Mouse (Mus musculus) kidney, embryonic 14.5 days (tissue): ENCODE data around the gene Gm44. TPM values are rescaled to one million over a fixed set of nuclear protein-coding genes. Genes with fewer than 3 reads are reported as not detected.
"Not testable (repeated sequence)": the region's sequence is repeated elsewhere in the genome, so short reads cannot be mapped to it uniquely, and the experiment has no call there.

Experiments
- ATAC-seq: fragments of 200-750 bp; cut with Nextera tagmentation; 2 replicates; pipeline ENCODE4 v1.8.0; 2017; ENCODE audit warnings: moderate number of reproducible peaks, mild to moderate bottlenecking, moderate TSS enrichment, moderate library complexity; ENCODE audit not compliant: low FRiP score, low TSS enrichment
- H3K27ac ChIP-seq: fragments of 300-500 bp; sonication (generic); 2 replicates; pipeline ENCODE4 v1.5.1; 2014; ENCODE audit warnings: low read depth, mild to moderate bottlenecking, low read length, moderate library complexity, mixed read lengths
- H3K27me3 ChIP-seq: fragments of 300-500 bp; sonication (generic); 2 replicates; pipeline ENCODE4 v1.6.1; 2014; ENCODE audit warnings: mild to moderate bottlenecking, low read length; ENCODE audit not compliant: control insufficient read depth, insufficient read depth
- H3K36me3 ChIP-seq: fragments of 300-500 bp; sonication (generic); 2 replicates; pipeline ENCODE4 v1.6.1; 2014; ENCODE audit warnings: low read length, mixed read lengths; ENCODE audit not compliant: control insufficient read depth, insufficient read depth
- H3K4me1 ChIP-seq: fragments of 300-500 bp; sonication (generic); 2 replicates; pipeline ENCODE4 v1.6.1; 2014; ENCODE audit warnings: low read length, mixed read lengths; ENCODE audit not compliant: control insufficient read depth, insufficient read depth
- H3K4me2 ChIP-seq: fragments of 300-500 bp; sonication (generic); replicated peaks from 2 replicates; pipeline ENCODE4 v1.6.1; 2014; ENCODE audit warnings: low read depth, mild to moderate bottlenecking, low read length
- H3K4me3 ChIP-seq: fragments of 300-500 bp; sonication (generic); 2 replicates; pipeline ENCODE4 v1.5.1; 2014; ENCODE audit warnings: mild to moderate bottlenecking, low read length
- H3K9ac ChIP-seq: fragments of 300-500 bp; sonication (generic); 2 replicates; pipeline ENCODE4 v1.6.1; 2014; ENCODE audit warnings: low read depth, mild to moderate bottlenecking, low read length, moderate library complexity
- H3K9me3 ChIP-seq: fragments of 300-500 bp; sonication (generic); 2 replicates; pipeline ENCODE4 v1.6.1; 2016; ENCODE audit warnings: low read length; ENCODE audit not compliant: control insufficient read depth
- WGBS: fragments of 180-500 bp; shearing (Covaris S2); extraction: QIAGEN DNeasy Blood & Tissue Kit; methylation state at CpG from one replicate; pipeline ENCODE4 v1.1.7; 2014; 5-methylcytosine and 5-hydroxymethylcytosine counted together
- polyA plus RNA-seq: library from polyadenylated mRNA; unstranded; fragments of >200 nt; fragmentation: Nextera tagmentation; extraction: Ambion mirVana; gene quantifications from 2 replicates; pipeline ENCODE4 v1.2.1, GENCODE M21; 2014

The Gm44 gene
- polyA plus RNA-seq = not detected in 2 replicates

GRCm38 (mm10) chrX:90891842-90892241, at the start of gene Gm44:
Gm44 (plus strand) TSS chrX:90892142.
- Histone ChIP-seq H3K27me3 (no peaks in the 10 kb centered on the region), H3K27ac (no peak within 1 kb of the TSS), H3K4me3 (no peak within 1 kb of the TSS), H3K36me3 (no peaks in the 10 kb centered on the region), H3K4me2 (no peak within 1 kb of the TSS), H3K9ac (no peak within 1 kb of the TSS), H3K4me1 (no peaks in the 10 kb centered on the region), H3K9me3 (no peaks in the 10 kb centered on the region)
- ATAC-seq = no peak
- WGBS = 87% methylated on average over 4 of the region's 4 CpGs

DNA sequence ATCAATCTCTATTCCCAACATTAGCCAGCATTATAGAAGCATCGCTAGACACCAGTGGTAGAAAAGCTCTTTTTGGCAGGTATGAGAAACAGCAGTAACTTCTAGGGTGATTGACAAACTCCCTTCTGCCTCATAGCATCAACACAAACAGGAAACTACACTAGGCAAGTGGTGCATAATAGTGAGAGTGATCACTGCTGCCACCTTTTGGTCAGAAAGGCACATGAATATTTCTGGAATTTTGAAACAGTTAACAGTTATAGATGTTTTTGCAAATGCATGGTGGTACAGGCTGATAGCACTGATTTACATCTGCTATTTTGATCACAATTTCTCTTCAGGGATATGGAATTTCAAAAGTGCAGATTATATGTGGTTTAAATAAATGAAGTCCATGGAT, 36.0 kb downstream of the Gm44 start:
- no peaks in the 10 kb centered on the region for H3K4me1 ChIP-seq
- ATAC-seq = no peak

DNA sequence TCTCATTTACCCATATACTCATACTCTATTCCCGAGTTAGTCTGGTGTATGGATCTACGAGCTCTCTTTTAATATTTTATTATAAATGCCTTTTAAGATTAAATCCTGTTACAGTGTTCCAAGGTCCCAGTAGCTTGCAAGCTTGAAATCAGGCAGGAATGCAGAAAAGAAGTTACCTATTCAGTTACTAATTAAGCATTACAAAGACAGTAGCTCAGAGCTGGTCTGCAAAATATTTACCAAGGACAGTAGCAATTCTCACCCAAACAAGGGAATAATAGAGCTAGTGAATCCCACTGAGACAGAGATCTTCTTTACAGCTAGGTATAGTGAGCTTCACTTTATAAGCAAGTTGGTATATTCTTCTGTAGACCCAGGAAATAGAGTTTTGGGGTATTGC, 46.3 kb downstream of the Gm44 start:
- not testable (repeated sequence) for H3K4me1 ChIP-seq, H3K4me3 ChIP-seq, H3K27me3 ChIP-seq, H3K9ac ChIP-seq, H3K4me2 ChIP-seq, H3K9me3 ChIP-seq, H3K27ac ChIP-seq, H3K36me3 ChIP-seq, ATAC-seq
- 71% methylated on average over 2 of the region's 2 CpGs for WGBS

More for the DNA sequence above, 36.0 kb downstream of the Gm44 start:
- Histone ChIP-seq H3K36me3 (no peaks in the 10 kb centered on the region), H3K4me2 (no peak overlapping the region), H3K4me3 (no peak overlapping the region), H3K27ac (no peak overlapping the region), H3K9ac (no peak overlapping the region), H3K9me3 (no peaks in the 10 kb centered on the region), H3K27me3 (no peaks in the 10 kb centered on the region)
- WGBS = 43% methylated on average over 1 of the region's 1 CpGs
